Mouse (Mus musculus): ENCODE results near the gene Nmi. TPM values are rescaled to one million over a fixed set of nuclear protein-coding genes. Genes with fewer than 3 reads are reported as not detected.
A peak's percentile ranks its signal among the peaks of the same experiment; 100 is the strongest.
"Not testable (repeated sequence)": the region's sequence is repeated elsewhere in the genome, so short reads cannot be mapped to it uniquely, and the experiment has no call there.

Gene Nmi
- polyA plus RNA-seq (2017; shearing (Covaris generic)) = 100 to 1,000 TPM; 158 to 170 TPM

DNA sequence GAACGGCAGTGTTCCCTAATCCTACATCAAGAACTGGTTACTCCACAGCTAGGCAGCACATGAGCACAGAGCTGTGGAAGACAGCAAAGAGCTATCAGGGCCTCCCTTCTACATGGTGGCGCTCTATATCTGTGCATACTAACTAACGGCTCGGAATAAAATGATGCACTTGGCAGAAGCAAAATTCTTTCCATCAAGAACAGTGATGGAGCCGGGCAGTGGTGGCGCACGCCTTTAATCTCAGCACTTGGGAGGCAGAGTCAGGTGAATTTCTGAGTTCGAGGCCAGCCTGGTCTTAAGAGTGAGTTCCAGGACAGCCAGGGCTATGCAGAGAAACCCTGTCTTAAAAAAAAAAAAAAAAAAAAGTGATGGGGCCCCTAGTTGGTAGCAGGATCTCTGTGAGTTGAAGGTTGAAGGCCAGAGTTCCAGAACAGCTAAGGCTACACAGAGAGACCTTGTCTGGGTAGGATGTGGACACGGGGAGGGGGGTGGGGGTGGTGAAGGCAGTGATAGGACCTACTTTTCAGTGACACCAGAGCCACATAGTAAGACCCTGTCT, at the start of gene Nmi:
TSS of gene Nmi (minus strand) at position 85 of the 559 bp plus-strand sequence.
- ATAC-seq = no peak

DNA sequence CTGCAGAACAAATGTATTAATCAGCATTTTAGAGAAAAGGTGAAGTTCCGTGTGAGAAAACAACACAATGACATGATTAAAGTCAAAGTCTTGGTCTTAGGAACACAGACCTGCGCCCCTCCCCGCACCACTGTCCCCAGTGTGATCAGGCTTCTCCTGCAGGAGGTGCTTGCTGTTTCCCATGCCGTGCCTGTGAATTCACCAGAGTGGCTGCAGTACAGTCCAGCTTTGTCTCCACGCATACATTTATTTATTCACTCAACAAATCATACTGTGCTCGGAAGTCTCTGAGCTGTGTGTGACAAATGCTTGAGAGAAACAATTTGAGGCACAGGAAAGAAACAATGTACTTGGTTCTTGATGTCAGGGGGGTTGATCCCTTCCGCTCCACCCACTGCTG, 43.1 kb upstream of the Nmi start:
- no peak for ATAC-seq

DNA sequence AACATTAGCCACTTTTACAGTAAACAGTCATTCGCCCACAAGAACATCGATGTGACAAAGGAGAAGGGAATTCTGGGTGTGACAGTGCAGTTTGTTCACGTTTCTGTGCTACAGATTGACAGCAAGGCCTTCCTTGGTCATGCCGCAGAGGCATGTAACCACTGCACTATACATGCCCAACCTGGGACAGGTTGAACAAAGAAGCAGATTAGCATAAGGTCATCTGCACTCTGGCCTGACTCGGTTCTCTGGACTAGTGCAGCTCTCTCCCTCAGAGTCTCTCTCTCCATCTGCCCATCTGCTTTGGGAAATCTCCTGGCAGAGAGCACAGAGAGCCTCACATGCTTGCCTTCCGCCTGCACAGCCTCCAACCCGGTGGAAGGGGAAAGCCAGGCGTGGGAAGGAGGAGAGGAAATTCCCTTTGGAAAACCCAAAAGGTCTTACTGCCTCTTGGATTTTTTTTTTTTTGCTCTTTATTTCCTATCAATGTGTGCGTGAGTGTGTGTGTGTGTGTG, 40.1 kb upstream of the Nmi start:
- no peak for ATAC-seq

DNA sequence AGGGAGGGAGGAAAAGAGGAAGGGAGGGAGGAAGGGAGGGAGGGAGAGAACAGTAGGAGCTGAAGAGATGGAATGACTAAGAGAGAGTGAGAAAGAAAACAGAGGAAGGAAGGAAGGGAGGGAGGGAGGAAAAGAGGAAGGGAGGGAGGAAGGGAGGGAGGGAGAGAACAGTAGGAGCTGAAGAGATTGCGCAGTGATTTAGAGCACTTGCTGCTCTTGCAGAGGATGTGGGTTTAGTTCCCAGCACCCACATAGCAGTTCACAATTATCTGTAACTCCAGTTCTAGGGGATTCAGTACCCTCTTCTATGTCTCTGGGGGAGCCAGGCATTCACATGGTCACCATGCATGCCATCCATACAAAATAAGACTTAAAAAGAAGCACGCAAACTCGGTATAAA, 38.5 kb upstream of the Nmi start:
- not testable (repeated sequence) for ATAC-seq

DNA sequence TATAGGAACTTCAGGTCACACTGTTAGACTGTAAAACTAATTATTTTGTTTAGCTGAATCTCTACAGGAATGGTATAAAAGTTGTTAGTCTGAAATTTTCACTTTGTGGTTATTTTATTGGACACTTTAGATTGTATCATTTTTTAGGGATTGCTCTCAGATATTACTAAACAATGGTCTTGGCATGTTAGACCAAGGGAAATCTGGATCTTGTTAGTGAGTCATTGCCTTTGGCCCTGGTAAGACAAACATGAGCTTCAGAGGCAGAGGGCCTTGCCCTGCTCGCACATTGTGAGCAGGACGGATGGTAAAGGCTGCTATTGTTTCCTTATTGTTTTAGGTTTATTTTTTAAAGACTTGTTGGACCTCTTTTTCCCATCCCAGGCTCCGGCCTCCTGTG, 33.1 kb upstream of the Nmi start:
- ATAC-seq = no peak

DNA sequence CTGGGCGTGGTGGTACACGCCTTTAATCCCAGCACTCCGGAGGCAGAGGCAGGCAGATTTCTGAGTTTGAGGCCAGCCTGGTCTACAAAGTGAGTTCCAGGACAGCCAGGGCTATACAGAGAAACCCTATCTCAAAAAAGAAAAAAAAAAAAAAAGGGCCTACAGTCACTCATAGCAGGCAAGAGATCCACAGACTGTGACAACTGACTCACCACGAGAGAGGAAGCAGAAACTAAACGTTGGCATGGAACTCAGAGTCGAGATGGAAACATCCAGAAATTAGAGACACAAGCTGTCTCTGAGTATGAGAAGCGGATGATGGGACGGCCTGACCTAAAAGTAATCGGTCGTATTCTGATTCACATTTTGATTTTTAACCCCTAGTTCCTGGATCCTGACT, 29.0 kb upstream of the Nmi start:
- ATAC-seq = not testable (repeated sequence)

DNA sequence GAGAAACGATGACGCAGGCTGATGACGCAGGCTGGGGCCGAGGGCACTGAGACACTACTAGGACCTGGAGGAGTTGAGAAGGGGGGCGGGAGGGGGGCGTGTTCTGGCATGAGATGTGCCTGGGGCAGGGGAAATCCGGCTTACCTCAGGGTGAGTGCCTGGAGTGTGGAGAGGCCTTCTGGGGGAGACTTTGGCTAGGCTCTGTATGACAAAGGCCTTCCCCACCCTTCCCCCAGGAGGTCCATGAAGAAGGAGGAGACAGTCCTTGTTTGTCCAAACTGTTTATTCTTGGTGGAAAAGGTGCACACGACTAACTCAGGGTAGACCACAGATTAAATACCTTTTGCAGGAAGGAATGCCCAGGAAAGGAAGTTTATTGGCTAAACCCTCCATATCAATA, 28.2 kb upstream of the Nmi start:
- ATAC-seq = no peak

DNA sequence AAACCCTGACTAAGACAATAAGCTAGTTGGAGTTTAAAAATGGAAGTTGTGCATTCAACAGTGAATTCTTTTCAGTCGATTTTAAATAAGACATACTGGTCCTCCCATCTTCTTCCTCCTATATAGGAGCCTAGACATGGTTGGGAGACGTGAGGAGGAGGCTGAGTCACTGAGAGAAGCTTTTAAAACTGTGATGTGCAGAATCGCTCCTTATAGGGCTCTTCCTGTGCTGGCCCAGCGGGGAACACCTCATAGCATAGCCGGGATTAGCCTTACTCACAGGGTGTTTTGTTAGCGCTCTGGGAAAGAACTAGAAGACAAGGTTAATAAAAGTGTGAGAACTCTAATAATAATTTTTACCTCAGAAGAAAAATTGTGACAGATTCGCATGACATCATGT, 26.7 kb upstream of the Nmi start:
- no peak for ATAC-seq

DNA sequence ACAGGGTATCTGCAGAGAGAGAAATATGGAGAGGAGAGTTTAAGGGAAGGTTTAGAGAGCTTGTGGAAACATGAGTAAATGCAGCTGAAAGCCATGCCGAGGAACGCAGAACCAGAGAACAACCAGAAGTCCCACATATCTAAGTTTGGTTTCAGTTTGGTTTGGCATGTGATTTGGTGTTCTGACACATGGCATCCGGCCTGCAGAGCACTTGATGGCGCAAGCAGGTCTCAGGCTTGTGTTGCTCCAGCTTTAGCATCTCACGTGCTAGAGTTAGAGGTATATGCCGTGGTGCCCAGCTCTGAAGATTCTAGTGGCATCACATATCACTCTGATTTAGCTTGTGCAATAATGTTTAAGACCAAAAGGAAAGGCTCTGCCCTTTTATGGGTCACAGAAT, 18.2 kb upstream of the Nmi start:
- ATAC-seq = no peak

DNA sequence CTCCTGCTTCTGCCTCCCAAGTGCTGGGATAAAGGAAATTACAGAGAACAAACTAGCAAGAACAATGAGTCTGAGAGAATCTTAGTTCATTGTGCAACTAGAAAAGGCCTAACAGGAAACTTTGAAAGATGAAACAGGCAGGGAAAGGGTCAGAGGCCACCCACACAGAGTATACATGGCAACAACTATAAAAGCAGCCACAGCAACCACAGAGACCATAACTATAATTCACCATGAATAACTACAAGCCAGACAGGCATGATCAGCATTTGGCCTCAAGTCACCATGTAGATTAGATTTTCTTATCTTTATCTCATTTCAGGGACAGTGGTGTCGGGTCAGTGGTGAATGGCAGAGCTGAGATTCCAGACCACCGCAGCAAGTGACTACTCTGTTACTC, 16.3 kb upstream of the Nmi start:
- no peak for ATAC-seq

DNA sequence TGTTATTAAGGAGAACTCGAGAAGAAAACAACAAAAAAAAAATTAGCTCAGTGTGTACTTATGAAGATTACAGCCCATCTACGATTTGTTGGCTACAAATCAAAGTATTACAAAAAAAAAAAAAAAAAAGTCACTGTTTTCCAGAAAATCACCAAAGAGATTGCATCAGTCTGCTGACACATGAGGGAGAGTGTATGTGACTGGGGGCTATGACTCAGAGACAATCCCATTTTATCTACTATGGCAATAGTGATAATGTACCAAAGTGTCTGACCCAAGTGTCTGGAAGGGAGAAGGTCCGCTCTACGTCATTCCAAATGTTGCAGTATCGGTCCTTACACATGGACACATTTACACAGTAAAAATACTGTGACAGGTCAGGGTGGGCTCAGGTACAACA, 13.4 kb upstream of the Nmi start:
- no peak for ATAC-seq

DNA sequence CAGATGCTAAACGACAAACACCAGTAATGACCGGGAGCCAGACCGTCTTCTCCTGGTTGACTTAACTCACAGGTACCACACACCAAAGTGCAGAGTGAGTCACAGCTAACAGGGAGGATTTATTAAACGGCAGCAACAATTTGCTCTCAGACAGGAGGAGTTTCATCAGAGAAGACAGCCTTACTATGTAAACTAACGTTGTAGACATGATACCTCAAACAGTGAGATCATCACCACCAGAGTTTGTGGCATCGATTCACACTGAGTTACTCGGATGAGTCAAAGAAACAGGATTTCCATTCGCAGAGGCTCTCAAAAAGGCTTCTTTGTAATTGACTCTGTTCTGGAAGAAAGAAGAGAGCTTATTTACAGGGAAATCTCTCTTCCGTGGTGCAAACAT, 12.9 kb upstream of the Nmi start:
- ATAC-seq = no peak

DNA sequence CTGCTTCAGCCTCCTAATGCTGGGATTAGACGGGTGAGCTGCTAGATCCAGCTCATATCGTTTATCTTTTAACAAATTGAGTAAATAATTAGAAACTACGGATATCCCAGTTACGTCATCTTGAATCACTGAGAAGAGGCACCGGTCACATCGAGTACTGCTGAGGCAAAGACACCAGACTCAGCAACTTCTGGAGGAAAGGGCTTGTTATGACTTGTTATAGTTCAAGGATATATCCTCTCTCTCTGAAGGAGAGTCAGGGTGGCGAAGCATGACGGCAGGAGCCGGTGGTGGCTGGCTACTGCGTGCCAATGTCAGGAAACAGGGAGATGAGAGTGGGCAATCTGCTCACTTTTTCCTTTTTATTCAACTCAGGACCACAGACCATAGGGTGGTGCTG, 11.9 kb upstream of the Nmi start:
- ATAC-seq = no peak

DNA sequence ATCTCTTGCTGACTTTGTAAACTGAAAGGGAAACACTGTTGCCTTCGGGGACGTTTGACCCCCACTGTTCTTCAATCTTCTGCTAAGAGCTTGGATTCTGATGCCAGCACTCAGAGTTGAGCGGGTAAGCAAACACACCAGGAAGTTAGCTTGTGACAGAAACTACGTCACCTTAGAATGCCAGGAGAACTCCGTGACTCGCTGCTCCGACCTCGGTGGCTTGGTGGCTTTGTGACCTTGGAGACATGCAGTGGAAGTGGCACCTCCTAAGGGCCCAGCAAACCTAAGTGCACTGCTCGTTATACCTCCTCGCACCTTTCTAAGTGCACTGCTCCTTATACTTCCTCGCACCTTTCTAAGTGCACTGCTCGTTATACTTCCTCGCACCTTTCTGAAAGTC, 9.0 kb upstream of the Nmi start:
- peak; percentile 81 for ATAC-seq

DNA sequence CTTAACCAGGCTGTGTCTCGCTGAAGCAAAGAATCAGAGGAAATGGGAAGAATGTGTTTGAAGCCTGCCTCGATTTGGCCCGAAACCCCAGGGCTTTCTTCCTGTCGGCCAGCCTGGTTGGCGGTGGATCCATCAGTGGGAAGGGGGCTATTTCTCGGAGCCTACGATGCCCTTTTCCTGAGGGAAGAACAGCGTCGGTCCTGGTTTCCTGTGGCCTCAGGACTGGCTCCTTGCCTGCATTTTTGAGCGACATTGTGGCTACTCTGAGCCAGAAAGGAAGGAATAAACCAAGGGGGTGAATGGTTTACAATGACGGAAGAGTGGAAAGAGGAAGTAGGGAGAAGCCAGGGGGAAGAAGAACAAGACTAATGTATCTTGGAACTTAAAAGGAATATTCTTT, 8.3 kb upstream of the Nmi start:
- ATAC-seq = no peak

DNA sequence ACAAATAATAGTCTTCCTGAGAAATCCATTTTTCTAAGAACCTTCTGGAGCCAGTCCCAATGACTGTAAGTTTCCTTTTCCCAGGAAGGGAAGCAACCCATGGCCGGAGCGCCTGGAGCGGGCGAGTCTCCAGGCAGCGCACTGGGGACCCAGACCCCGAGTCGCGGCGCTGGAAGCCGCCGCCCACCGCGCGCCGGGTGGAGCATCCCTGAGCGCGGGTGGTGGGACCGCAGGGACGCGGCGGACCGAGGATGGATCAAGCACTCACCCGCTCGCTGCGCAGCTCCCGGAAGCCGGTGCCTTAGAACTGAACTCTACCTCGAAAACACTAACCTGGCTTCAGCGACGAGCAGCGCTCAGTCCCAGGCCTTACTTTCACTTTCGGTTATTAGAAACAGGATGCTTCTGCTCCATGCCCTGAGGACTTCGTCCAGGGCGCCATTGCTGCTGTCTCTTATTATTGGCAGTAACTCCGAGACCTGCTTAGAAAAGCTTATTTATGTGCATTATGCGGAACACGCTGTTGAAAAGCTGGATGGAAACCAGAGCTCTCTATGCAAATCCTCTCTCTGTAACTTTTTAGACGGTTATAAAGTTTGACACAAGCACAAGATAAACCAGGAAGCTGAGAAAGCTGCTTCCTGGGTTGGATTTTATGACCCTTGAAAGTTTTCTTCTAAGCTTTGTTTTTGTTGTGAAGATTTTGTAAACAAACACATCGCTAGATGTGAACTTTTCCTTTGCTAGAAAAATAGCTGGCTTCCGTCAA, 469 bp downstream of the Nmi start:
- ATAC-seq = peak; percentile 94

DNA sequence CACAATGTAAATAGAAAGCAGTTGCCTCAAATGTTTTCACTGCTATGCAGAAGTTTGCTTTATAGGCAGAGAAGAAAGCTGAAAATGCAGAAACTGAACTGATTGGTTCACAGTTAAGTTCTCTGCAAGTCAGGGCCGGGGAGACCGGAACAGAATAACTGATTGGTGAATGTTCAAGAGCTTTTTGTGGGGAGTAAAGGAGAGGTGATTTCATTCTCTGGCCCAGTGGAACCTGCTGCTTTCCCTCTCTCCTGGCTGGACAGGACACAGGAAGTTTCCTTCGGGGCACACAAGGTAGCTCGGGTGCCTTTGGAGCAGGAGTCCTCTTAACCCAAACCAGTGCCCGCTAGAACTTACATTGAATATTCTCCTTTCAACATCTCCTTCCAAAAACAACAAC, 1.2 kb downstream of the Nmi start:
- peak; percentile 60 for ATAC-seq

DNA sequence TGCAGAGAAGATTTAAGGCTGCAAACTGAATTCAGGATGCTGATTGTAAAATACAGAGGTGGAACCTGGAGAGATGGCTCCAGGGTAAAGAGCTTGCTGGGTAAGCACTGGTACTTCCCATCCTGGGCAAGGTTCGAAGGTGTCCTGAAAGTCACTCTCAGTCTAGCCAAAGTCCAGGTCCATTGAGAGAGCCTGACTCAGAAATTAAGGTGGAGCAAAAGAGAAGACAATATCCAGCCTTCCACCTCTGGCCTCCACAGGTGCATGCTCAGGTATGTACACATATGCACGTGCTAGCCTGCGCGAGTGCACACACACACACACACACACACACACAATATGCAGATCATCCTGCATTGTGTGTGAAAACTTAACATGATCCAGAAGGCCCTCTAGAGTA, 2.4 kb downstream of the Nmi start:
- ATAC-seq = no peak

DNA sequence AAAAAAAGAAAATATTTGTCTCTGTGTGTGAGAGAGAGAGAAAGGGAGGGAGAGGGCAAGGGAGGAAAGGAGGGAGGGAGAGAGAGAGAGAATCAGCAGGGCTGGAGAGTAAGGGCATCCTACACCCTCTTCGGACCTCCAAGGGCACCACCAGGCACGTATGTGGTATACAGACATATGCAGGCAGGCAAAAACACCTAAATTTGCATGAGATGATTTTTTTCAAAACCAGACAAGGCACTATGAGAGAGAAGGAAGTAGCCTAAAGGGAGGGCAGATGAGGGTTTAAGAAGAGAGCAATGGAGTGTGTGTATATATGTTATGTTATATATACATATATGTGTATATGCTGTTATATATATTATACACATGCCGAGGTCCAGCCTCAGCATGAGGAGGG, 6.0 kb downstream of the Nmi start:
- ATAC-seq = no peak

DNA sequence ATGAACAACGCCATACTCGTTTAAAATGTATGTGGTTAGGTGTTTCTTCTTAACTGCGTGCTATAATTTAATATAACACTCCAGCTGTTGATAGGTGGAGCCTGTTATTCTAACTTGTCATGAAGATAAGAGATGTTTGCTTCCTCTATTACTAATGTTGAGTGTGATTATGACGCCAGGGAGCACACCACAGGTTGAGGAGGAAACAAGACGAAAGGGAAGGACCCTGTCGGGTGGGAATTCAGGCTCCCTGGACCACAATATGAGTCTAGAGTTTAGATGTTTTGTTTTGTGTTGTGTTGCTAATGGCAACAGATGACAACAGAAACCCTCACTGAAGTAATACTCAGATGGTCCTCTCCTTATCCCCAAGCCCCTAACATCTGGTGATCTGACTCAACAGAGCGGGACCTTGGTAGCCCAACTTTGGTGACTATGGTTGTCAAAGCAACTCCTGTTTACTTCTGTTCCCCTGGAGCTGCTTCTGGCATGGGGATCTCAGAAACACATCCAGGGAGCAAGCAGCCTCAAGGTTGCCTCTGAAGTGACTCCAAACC, 19.6 kb downstream of the Nmi start:
- no peak for ATAC-seq

DNA sequence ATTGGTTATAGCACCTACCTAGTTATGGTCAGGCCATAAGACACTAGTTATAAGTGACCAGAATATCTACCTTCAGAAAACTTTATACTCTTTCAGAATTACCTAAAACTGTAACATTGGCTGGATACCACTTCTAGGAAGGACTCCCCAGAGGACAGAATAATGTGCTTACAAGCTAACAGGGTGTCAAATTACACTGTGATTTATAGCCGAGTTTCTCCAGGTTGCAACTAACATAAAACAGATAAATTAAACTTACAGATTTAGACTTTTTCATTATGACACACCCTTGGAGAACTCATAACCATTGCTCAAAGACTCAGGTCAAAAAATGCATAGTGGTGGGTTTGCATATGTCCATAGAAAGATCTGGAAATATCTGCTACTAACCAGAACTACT, 22.4 kb downstream of the Nmi start:
- ATAC-seq = no peak

DNA sequence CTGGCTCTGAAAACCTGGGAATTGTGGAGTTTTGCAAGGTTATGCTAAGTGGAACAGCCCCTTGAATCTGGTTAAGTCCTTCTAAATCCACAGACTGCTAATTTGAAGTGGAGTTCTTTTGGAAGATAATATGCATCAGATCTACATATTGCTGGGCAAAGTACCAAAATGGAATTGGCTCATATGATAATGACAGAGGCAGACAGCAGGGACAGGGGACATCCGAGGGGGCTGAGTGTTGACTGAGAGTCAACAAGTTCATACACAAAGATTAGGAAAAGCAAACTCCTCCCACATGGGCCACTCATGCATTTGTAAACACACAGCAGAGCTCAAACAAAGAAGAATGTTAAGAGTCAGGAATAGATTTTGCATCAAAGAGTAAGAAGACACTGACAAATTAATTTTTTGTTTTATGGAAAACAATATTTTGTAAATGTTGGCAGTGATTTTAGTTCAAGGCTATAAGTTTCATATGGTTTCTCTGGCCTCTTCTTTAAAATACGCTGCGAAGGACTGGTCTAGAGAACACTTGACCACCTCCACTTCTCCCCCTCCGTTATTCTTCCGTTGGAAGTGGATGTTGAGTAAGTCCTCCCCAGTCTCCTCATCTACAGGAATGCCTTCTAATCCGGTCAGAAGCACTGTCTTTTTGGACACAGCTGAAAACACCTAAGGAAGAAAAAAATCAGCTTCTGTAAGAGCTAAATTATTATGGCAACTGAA, 25.0 kb downstream of the Nmi start:
- ATAC-seq = peak; percentile 44

DNA sequence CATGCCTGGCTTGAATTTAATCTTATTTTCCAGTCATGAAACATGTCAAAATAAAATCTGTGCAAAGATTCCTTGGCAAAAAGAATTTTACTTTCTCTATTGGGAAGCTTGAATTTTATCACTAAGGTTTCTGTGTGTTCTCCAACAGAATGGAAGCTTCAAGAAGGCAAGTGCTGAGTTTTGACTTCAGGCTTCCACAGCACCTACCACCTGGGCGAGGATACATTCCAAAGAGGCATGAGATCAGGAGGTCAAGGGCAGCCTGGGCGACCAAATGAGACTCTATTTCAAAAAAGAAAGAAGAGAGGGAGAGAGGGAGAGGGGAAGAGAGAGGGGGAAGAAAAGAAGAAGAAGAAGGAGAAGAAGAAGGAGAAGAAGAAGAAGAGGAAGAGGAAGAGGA, 27.5 kb downstream of the Nmi start:
- ATAC-seq = peak; percentile 63

DNA sequence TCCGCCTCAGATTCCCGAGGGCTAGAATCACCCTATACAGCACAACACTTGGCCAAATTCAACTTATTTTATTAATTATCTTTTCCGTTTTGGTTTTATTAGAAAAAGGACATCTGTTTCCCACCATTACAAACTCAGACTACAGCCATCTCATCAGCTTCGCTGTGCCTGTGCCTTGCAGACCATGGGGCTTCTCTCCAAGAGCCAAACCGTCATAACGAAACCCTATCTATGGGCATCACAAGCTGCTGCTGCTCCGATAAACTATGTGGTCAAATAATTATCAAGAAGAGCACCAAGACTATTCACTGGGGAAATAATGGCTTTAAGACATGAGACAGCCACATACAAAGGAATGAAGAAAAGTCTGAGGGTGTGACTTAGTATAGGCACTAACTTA, 31.5 kb downstream of the Nmi start:
- ATAC-seq = no peak

All from CD4-positive, CD25-positive, alpha-beta regulatory T cell, adult 4 months (primary cell).